Mouse (Mus musculus) adrenal gland, adult 2 months (tissue): ENCODE data around the gene Gbp2b. TPM values are rescaled to one million over a fixed set of nuclear protein-coding genes. Genes with fewer than 3 reads are reported as not detected.
"Not testable (repeated sequence)": the region's sequence is repeated elsewhere in the genome, so short reads cannot be mapped to it uniquely, and the experiment has no call there.

Source experiments
- DNase-seq: peaks from one replicate; pipeline ENCODE4 v3.0.0; 2021
- long read RNA-seq: library from polyadenylated mRNA; stranded (forward); transcript quantifications from one replicate; pipeline ENCODE4 v2.0.0, GENCODE M21; 2021
- polyA plus RNA-seq: library from polyadenylated mRNA; depleted of rRNA; stranded (reverse); fragments of >200 nt; gene quantifications from 2 replicates; pipeline ENCODE4 v1.2.3, GENCODE M21; 2012; rRNA removed
- total RNA-seq, 2 experiments: library from RNA; stranded (reverse); gene quantifications; 2 replicates each; pipeline ENCODE4 v1.2.3; 2021

Gbp2b gene
- total RNA-seq (under 1 TPM; 0.29 to 0.62 TPM), polyA plus RNA-seq (0.03 TPM in 1 of 2 replicates, not detected in the other)
- long read RNA-seq, partial matches to known transcripts = 1 of 1 reads
- long read RNA-seq, other reads (novel, unspliced or antisense) = 0 of 1 reads

DNA sequence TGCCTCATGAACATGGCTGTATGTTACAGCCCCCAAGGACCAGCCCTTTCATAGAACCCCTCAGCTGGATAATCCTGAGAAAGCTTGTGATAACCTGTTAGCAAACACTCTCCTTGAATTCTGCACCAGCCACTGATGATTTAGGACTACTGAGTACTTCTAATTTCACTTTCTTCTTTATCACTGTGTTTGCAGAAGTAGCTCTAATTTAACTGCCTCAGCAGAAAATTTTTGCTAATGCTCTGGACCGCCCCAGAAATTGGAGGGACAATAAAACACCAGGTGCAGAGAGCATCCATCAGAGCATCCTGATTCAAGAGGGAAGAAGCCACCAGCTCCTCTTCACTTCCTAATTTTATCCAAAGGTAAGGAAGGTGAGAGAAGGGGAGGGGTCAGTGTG is at the start of gene Gbp2b:
Gene Gbp2b (plus strand): TSS at position 301 of the 400 bp plus-strand sequence.
- no peak for DNase-seq

DNA sequence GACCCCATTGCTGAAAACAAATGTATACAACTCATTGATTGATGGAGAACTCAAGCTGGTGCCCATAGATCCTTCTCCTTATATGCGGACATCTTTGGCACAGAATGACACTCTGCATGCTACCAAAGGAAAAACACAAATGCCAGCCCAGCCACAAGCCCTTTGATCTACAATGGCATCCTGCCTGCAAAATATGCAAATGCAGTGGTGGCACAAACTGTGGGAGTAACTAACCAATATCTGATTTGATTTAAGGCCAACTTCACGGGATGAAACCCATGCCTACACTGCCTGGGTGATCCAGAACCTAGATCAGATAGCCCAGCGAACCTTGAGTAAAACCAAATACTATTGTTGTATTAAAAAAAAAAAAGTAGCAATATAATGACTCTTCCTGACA is 48.0 kb upstream of the Gbp2b start:
- no peak for DNase-seq

DNA sequence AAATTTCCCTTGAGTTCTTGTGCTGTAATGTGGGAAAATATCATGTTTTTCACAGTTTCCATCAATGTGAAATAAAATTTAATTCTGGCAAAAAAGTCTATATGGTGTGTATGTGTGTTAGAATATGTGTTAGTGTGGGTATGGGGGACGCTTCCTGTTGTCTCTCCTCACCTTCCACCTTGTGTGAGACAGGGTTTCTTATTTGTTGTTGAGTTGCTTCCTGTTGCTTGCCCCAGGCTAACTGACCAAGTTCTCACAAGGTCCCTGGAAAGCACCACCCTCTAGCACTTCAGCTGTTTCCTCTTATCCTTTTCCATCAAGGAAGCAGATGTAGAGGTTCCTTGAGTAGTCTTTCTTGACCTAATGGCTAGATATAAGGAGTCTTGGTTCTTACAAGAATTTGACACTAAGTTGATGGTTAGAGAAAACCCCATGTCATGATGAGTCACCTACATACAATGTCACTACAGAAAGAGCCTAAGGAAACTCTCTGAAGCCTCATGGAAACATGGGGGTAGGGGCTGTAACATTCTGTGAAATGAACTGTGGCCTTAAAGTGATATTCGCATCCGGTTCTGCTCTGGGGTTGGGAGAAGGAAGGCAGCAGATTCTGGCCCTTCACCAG is 44.5 kb upstream of the Gbp2b start:
- DNase-seq = no peak

DNA sequence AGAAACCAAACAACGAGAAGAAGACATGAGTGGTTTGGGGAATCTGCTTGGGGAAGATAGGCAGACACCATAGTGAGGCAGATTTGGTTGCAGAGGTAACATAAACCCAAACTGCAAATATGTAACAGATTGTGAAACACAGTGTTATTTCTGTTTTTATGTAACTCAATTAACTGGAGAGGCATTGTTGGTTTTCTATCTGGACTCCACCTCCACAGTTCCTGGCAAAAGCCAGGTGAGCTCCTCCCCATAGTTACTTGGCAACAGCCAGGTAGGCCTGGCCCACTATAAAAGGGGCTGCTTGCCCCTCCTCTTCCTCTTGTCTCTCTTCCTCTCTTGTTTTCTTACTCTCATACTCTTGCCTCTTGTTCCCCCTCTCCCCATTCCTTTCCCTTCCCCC is 40.0 kb upstream of the Gbp2b start:
- no peak for DNase-seq

DNA sequence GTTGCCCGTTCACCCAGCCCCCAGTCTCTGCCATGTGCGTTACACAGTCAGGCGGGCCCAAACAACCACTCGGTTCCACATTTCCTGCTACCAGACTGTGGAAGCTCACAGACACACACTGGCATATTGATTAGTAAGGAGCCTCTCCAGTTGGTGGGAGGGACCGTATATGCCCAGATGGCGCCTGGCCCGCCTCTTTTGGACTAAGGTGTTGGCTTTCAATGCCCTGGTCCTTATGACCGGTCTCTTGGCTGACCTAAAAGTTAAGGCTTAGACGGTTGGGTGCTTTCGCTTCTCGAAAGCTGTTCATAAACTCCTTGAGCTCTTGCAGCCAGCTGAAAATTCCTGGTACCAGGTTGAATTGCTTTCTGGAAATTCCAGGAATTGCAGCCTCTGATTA is 39.0 kb upstream of the Gbp2b start:
- DNase-seq = no peak

DNA sequence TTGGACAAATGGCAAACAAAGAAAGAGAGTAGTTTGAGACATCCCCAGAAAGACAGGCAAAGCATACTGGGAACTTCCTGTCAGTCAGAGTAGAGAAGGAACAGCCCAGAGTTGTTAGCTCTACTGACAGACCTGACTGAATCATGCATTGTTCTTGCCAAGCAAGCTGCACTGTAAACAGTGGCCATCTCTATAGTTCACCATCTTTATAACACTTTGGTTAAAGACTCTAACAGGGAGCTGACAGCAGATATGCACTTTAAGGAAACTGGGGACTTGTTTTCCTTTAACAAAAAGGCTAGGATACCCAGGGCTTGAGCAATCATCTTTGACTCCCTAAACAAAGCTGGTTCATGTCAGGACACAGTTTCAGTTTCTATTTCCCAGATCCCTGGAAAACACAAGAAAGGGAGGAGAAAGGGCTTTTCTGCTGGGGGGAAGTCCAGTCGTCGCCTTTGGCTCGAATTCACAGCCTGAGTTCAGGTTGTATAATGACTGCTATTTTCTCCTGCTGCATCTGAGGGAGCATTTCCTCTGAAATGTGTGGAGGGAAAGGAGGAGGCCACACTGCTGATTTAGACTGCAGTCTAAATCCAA is 34.9 kb upstream of the Gbp2b start, which contains the start of gene Gbp3:
Gene Gbp3 (plus strand): TSS at position 395 of the 597 bp plus-strand sequence.
- peak; percentile 59 for DNase-seq

DNA sequence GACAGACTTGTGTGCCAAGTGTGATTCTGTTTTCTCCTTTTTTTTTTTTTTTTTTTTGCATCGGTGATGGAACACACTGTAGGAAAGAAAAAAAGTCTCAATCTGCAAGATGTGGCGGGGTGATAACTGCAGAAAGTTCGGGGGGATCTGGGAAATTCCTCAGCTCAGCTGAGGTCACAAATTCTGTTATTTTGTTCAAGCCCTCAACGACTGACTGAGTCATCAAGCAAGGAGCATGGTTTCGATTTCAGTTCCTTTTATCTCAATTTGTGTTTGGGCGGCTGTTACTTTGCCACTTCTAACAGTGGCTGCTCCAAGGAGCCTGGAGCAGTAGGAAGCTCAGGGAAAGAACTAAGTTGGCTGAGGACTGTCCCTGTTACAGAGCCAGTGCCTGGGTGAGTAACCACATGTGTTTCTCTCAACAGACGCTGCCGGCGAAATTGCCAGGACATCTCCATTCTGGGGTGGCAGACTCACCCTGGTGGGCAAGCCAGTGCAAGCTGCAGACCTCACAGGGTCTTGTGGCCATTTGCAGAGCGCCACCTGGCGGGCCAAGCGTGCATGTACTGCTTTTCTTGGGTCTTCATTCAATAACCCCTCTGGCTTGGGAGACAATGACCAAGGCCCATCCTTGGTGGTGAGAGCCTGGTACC is 34.2 kb upstream of the Gbp2b start:
- peak; percentile 90 for DNase-seq

DNA sequence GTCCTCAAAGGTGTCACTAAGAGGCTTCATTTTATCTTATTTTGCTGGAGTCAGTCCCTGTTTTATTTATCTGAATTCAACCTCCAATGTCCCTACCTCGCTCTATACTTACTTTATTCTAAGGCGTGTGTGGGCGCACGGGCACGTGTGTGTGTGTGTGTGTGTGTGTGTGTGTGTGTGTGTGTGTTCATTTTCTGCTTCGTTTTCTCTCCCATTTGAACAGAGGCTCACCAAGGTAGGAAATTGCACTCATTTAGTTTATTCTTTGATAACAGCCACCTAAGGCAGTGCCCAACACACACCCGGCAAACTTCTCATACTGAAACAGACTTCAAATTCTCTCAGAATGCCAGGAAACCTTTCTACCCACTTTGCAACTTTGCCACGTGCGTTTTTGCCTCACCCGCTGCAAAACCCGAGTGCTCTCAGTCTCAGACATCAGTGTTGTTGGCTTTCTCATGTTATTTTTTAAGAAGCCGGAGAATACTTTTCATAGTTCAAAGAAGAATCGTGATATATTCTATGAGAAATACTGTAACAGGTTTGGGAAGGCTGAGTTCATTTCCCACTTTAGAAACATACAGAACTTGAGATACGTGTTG is 33.5 kb upstream of the Gbp2b start:
- no peak for DNase-seq

DNA sequence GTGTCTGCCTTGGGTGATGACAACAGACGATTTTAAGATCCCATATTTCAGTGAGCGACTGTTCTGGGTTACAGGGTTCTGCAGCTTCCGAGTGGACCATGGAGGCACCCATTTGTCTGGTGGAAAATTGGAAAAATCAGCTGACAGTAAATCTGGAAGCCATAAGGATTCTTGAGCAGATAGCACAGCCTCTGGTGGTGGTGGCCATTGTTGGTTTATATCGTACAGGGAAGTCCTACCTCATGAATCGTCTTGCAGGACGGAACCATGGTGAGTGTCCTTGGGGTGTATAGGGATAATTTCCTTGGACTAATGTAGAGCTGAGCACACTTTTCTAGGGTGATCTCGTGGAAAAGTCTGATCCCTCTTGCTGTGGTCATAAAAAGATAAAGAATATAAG is 33.0 kb upstream of the Gbp2b start:
- DNase-seq = no peak

DNA sequence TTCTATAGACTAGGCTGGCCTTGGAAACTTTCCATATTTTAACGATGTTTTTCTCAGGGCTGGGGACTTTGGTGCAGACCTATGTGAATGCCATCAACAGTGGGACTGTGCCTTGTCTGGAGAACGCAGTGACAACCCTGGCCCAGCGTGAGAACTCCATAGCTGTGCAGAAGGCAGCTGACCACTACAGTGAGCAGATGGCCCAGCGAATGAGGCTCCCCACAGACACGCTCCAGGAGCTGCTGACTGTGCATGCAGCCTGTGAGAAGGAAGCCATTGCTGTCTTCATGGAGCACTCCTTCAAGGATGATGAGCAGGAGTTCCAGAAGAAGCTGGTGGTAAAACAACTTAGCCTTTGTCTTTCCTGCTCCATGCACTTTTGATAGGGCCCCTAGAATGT is 27.2 kb upstream of the Gbp2b start:
- not testable (repeated sequence) for DNase-seq

DNA sequence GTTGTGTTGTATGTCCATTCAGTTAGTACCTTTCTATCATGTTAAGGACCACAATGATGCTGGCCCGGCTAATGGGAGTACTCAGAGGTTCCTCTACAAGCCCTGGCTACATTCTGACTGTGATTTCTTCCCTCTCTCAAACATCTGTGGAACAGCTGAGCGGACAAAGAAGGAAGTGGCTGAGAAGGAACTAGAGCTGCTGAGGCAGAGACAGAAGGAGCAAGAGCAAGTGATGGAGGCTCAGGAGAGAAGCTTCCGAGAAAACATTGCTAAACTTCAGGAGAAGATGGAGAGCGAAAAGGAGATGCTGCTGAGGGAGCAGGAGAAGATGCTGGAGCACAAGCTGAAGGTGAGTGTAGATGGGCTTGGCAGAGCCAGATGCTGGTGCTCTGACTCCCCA is 23.9 kb upstream of the Gbp2b start:
- DNase-seq = no peak

DNA sequence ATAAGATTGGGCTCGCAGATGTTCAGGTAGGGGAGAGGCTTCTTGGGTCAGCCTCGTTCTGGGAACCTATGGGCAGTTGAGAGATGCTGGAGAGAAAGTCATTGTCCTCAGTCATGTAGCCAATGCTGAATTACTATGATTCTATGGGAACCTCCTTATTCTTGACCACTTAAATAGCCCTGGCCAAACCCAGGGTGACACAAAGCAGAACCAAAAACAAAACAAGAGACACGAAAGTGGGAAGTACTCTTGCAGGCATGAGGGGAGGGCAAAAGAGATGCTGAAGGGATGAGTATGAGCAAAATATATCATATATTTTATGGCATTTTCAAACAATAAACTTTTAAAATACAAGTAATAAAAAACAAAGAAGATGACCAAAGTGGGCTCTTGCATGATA is 17.5 kb upstream of the Gbp2b start:
- DNase-seq = no peak

DNA sequence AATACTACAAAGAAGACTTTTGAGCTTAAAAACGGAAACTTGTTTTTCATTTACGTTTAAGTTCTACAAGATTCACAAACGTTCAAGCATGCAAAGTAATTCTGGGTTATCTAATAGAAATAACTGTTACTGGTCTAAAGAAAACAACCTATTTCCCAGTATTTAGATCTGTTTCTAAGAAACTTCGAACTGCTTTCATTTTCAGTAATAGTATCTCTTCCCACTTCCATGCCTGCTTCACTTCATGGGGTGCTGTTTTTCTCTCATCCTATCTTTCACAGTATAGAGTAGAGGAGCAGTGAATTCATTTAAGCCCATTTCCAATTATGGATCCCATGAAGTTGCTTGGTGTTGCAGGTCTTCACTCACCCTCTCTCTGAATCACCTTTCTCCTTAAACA is 16.3 kb upstream of the Gbp2b start:
- DNase-seq = no peak

DNA sequence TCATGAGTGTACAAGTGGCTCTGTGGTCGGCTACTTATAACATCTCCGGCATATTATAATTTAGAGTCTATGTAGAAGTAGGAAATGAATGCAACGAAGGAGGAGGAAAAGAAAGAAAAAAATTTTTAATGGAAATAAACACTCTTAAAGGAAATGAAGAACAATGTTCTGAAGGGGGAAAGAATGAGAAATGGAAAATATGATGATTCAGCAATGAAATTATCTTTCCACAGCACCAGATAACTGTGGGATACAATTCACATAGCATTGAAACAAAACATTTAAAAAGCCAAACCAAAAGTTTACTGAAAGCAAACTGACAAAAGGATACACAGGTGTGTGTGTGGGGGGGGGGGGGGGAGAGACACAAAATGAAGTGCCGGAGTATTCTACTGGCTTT is 11.6 kb upstream of the Gbp2b start:
- DNase-seq = no peak

DNA sequence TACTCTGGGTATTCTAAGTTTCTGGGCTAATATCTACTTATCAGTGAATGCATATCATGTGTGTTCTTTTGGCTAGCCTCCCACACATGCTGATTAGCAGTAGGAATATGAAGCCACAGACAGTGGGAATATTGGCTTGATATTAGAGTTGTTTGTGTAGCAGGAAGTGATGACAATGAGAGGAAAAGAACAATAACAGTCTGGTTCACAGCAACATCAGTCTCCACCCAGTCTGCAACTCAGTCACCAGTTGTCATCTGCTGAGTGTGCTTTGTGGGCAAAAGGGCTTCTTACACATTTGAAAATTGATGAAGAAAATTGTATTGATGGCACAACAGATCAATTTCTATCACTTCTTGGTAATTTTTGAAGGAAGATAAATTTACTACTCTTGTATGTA is 7.3 kb upstream of the Gbp2b start:
- DNase-seq = no peak

DNA sequence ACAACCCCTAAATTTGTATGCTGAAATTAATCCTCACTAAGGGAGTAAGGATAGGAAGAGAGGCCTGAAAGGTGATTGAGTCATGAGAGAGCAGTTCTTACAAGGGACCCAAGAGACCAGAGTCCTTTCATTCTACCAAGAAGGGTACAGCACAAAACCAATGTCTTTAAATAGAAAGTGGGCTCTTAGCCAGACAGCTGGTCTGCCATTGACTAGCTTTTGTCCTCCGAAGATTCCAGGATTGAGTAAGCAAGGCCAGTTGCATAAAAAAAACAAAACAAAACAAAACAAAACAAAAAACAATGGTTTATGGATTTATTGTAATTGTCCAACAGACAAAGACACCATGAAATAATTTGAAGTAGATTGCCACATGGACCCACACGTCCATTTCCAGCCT is 5.8 kb upstream of the Gbp2b start:
- DNase-seq = no peak

DNA sequence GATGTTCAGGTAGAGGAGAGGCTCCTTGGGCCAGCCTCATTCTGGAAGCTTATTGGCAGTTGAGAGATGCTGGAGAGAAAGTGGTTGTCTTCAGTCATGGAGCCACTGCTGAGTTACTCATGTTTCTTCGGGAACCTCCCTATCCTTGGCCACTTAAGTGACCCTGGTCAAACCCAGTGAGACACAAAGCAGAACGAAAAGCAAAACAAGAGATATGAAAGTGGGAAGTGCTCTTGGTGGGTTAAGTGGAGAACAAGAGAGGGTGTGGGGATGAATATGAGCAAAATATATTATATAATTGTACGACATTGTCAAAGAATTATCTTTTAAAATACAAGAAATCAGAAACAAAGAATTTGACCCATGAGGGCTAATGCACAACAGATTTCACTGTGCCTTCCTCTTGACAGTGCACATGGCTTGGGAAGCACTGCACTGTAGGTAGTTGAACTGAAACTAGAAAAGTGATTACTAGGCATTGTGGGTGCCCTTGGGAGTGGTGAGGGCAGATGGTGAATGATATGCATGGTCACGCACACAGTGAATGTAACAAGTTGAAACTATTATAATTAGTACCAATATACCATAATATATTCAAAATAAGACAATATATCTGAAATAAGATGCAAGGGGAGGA is 4.1 kb upstream of the Gbp2b start:
- no peak for DNase-seq

DNA sequence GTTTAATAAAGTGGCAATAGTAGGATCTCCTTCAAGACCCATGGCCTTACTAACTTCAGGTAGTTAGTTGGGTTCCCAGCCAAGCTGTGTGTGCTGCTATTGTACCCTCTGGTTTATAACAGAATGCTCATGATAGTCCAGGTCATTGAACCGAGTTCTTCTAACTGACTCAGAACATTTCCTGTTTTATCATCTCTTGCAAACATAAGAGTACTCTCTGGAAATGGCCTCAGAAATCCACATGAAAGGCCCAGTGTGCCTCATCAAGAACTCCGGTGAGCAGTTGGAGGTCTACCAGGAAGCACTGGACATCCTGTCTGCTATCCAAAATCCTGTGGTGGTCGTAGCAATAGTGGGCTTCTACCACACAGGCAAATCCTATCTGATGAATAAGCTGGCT is 3.3 kb downstream of the Gbp2b start:
- no peak for DNase-seq

DNA sequence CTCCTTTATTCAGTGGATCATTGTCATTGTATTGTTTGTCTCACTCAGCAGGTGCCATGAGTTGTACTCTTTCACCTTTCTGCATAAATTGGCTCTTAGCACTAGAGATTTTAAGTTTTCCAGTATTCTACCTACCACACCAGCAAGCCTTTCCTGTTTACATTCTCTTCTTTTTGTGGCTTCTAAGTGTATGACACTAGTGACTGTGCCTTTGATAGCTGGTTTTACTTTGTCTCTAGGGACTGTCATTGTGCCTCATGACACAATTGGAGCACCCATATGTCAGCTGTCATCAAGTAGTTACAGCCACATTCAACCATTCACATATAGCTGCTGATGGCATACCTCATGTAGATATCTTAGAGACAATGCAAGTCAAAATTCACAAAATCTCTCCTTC is 7.0 kb downstream of the Gbp2b start:
- no peak for DNase-seq

DNA sequence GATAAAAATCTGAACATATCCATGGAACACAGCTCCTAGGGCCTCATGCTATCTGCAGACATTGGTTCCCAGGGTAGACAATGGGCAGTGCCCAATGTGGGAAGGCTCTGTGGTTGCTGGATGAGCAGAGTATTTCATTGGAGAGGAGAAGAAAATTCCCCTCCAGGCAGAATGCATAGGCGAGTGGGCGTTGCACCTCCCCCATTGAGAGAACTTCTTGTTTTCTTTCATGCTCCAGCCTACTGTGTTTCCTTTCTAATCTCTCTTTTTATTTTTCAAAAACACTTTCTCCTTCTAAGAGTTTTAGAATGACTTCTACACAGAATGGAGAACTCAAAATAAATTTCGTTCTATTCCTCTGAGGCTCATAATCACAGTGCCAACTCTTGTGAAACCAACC is 24.0 kb downstream of the Gbp2b start:
- DNase-seq = no peak

DNA sequence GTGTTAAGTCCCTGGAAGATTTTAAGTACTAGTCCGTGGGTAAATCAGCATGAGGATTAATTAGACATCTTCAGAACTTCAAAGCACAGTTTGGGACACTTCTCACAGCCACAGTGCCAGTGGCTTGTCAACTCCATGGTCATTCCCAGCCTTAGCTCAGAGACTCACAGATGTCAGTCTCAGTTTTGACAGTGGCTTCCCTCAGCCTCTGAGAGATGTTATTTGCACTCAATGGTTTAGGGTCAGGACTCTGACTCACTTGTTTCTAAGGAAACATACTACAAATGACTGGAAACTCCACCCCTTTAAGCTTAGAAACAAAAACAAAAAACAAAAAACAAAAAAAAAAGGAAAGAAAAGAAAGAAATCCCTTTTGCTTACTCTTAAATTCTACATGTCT is 25.0 kb downstream of the Gbp2b start:
- peak; percentile 15 for DNase-seq

DNA sequence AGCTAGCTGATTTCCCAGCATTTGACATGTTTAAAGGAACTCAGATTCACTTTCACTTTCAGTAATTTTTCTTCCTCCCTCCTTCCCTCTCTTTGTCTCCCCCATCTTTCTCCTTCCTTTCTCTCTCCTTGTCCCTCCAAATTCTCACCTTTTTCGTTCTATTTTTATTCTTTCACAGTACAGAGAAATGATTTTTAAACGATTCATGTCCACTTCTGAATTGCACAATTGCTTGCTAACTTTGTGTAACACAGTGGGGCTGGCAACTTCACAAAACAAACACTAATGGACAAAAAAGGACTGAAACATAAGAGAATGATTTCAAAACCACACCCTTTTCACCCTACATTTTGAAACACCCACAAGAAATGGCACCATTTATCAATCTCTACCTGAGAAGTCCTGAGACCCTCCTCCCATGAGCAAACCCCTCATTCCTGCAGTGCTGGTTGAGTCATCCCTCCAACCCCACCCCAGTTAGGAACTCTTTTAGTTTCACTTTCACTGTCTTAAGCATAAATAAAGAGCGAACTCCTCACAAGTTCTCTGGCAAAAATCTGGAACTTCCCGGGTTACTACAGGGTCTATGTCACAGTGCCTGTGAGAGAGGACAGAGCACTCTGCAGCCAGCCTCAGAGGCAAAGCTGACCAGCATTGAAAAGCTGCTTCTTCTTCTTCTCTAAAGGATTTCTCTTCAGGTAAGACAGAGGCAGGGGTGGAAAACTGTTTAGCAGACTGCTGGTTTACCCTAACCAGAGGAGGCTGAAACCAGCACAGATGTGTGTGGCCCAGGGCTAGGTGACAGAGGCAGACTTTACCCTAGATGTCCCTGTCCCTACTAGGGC is 25.7 kb downstream of the Gbp2b start, which contains the start of gene Gbp2:
Gene Gbp2 (plus strand): TSS at position 492 of the 845 bp plus-strand sequence.
- DNase-seq = peak; percentile 72
